Mouse (Mus musculus) heart, postnatal 0 days (tissue): ENCODE data around the gene Ocln. TPM values are rescaled to one million over a fixed set of nuclear protein-coding genes. Genes with fewer than 3 reads are reported as not detected.
A peak's percentile ranks its signal among the peaks of the same experiment; 100 is the strongest.

Experiments
- ATAC-seq: fragments of 200-750 bp; cut with Nextera tagmentation; 2 replicates; pipeline ENCODE4 v1.8.0; 2017; ENCODE audit warnings: low read depth, moderate number of reproducible peaks, moderate library complexity; ENCODE audit not compliant: insufficient read depth
- DNase-seq: peaks from one replicate; pipeline ENCODE4 v3.0.0-alpha.2; 2016; ENCODE audit warnings: low spot score
- H3K27ac ChIP-seq: fragments of 300-500 bp; sonication (generic); 2 replicates; pipeline ENCODE4 v1.5.1; 2014; ENCODE audit warnings: low read depth, mild to moderate bottlenecking
- H3K27me3 ChIP-seq: fragments of 300-500 bp; sonication (generic); 2 replicates; pipeline ENCODE4 v1.6.1; 2014; ENCODE audit warnings: low read length, mixed read lengths; ENCODE audit not compliant: control insufficient read depth, insufficient read depth
- H3K36me3 ChIP-seq: fragments of 300-500 bp; sonication (generic); replicated peaks from 2 replicates; pipeline ENCODE4 v1.6.1; 2014; ENCODE audit warnings: low read length, mixed read lengths; ENCODE audit not compliant: control insufficient read depth, insufficient read depth
- H3K4me1 ChIP-seq: fragments of 300-500 bp; sonication (generic); 2 replicates; pipeline ENCODE4 v1.6.1; 2014; ENCODE audit warnings: antibody characterized with exemption; ENCODE audit not compliant: control insufficient read depth, insufficient read depth
- H3K4me2 ChIP-seq: fragments of 300-500 bp; sonication (generic); 2 replicates; pipeline ENCODE4 v1.6.1; 2014; ENCODE audit warnings: low read depth, mild to moderate bottlenecking, low read length, moderate library complexity
- H3K4me3 ChIP-seq: fragments of 300-500 bp; sonication (generic); 2 replicates; pipeline ENCODE4 v1.5.1; 2014; ENCODE audit warnings: low read depth, low read length
- H3K9ac ChIP-seq: fragments of 300-500 bp; sonication (generic); replicated peaks from 2 replicates; pipeline ENCODE4 v1.6.1; 2014; ENCODE audit warnings: low read depth, low read length, mixed read lengths
- H3K9me3 ChIP-seq: fragments of 300-500 bp; sonication (generic); replicated peaks from 2 replicates; pipeline ENCODE4 v1.6.1; 2016; ENCODE audit warnings: low read length; ENCODE audit not compliant: control insufficient read depth
- CTCF ChIP-seq: IDR thresholded peaks from 2 replicates; pipeline ENCODE4 v1.5.1; 2016; ENCODE audit warnings: antibody characterized with exemption, control low read depth, low read depth
- EP300 ChIP-seq: IDR thresholded peaks from 2 replicates; pipeline ENCODE4 v1.6.1; 2016; ENCODE audit warnings: antibody characterized with exemption, low read depth
- WGBS: fragments of 180-500 bp; shearing (Covaris S2); extraction: QIAGEN DNeasy Blood & Tissue Kit; methylation state at CpG from one replicate; pipeline ENCODE4 v1.1.7; 2014; 5-methylcytosine and 5-hydroxymethylcytosine counted together
- polyA plus RNA-seq: library from polyadenylated mRNA; unstranded; fragments of >200 nt; fragmentation: Nextera tagmentation; extraction: Ambion mirVana; gene quantifications from 2 replicates; pipeline ENCODE4 v1.2.1, GENCODE M21; 2015
- total RNA-seq: library from RNA; depleted of rRNA; stranded (reverse); fragments of >200 nt; gene quantifications from 2 replicates; pipeline ENCODE4 v1.2.3, GENCODE M21; 2014; ENCODE audit warnings: low replicate concordance

Ocln gene
- total and polyA plus RNA-seq, 2 experiments from 2014 or later, result 1.7 to 2.0 TPM

DNA sequence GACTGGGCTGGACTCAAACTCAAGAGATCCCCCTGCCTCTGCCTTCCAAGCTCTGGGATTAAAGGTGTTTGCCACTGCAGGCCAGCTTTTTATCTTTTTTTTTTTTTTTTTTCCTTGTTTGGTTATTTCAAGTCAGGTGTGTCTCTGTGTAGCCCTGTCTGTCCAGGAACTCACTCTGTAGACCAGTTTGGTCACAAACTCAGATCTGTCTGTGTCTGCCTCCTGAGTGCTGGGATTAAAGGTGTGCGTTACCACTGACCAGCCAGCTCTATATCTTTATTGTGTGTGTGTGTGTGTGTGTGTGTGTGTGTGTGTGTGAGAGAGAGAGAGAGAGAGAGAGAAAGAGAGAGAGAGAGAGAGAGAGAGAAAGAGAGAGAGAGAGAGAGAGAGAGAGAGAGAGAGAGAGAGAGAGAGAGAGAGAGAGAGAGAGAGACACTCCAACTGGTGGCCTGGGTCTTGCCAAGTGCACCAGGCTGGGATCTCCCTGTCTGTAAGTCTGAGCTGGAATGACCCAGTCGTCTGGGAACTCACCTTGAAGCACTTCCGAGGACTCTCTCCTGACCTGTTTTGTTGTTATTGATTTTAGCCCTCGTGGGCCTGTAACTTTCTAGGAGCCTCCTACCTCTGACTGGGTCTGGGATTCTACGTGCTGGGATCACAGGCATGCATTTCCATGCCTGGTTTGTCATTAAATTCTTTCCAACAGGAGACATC lies 42.5 kb upstream of the Ocln start:
- WGBS, result 70% methylated on average over 5 of the region's 5 CpGs
- no peak overlapping the region for H3K9ac ChIP-seq
- ATAC-seq, result no peak
- H3K4me1 ChIP-seq, result no peaks in the 10 kb centered on the region
- no peak overlapping the region for H3K4me3 ChIP-seq
- no peak for TF ChIP-seq EP300
- no peak for TF ChIP-seq CTCF
- H3K36me3 ChIP-seq, result no peaks in the 10 kb centered on the region
- DNase-seq, result no peak
- H3K27ac ChIP-seq, result no peak overlapping the region
- no peak overlapping the region for H3K4me2 ChIP-seq
- no peaks in the 10 kb centered on the region for H3K9me3 ChIP-seq
- H3K27me3 ChIP-seq, result no peaks in the 10 kb centered on the region

DNA sequence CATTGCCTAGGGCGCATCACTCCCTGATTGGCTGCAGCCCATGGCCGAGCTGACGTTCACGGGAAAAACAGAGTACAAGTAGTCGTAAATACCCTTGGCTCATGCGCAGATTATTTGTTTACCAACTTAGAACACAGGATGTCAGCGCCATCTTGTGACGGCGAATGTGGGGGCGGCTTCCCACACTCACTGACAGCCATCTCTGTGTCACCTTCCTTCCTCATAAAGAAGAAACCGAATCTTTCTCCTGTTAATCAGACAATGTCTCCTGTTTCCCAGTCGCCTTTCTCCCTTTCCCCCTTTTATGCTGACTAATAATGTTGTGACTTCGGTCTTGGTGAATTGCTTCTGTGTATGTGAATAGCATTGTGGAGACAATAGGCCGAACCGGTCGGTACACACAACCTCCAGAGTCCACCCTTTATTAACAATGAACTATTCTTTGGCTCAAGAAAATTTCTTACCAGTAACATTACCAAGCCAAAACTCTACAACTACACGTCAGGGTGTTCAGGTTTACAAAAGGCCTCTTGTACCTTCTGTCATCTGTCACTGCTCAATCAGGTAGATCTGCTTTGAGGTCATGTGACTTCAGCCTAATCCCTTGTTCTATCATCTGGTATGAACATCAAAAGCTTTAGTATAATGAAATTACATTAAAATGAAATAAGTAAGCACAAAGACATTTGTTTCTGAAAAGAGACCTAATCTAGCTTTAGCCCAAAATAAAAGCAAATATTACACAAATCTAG lies 41.7 kb upstream of the Ocln start:
- TF ChIP-seq EP300 (no peak), CTCF (no peak)
- 49% methylated on average over 12 of the region's 17 CpGs for WGBS

DNA sequence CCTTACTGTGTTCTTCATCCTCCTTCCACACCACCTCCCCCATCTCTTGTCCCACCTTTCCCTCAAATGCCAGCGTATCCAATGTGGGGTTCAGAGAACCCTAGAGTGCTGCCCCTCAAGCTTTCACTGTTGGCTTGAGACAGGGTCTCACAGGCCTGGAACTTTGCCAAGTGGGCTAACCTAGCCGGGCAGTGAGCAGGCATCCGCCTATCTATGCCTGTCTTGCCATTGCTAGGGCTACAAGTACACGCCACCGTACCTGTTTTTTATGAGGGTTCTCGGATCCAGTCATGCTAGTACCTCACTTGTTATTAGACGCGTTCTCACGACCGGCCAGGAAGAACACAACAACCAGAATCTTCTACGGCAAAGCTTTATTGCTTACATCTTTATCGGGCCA lies 36.1 kb upstream of the Ocln start:
- Histone ChIP-seq H3K9ac (no peak overlapping the region), H3K4me3 (peak overlapping the region; percentile 11; the same call in 1 of the 2 replicates), H3K36me3 (peaks cover 3% of the 10 kb centered on the region; the same call in 1 of the 2 replicates), H3K4me2 (peak overlapping the region; percentile 33; the same call in 1 of the 2 replicates), H3K4me1 (no peaks in the 10 kb centered on the region), H3K27ac (no peak overlapping the region), H3K27me3 (no peaks in the 10 kb centered on the region), H3K9me3 (no peaks in the 10 kb centered on the region)
- WGBS, result 78% methylated on average over 11 of the region's 12 CpGs
- no peak for ATAC-seq
- DNase-seq, result no peak
- TF ChIP-seq EP300, result no peak
- no peak for TF ChIP-seq CTCF

More for the DNA sequence above, 41.7 kb upstream of the Ocln start:
- Histone ChIP-seq H3K27ac (peak overlapping the region; percentile 82), H3K27me3 (no peaks in the 10 kb centered on the region), H3K4me2 (no peak overlapping the region), H3K36me3 (no peaks in the 10 kb centered on the region), H3K4me3 (0 out of 2 replicates have a peak overlapping the region, but pooled peaks have one; percentile 1), H3K9ac (no peak overlapping the region), H3K4me1 (no peaks in the 10 kb centered on the region), H3K9me3 (no peaks in the 10 kb centered on the region)
- ATAC-seq (no peak), DNase-seq (peak; percentile 52)

DNA sequence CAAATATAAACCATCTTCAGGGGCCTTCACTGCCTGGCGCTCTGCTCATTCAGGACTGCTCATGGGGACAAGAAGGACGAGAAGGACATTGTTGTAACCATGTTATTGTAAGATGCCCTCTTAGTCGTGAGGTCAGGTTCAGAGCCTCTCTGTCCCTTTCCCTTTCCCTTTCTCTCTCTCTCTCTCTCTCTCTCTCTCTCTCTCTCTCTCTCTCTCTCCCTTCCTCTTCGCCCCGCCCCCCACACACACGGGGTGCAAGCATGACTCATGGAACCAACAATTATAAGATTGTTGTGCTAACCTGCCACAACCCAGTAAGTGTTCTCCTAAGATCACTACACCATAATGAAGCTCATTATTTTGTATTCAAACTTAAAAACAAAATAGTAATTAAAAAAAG lies 29.6 kb upstream of the Ocln start:
- no peak; the same call in 1 of the 2 replicates for ATAC-seq
- Histone ChIP-seq H3K4me3 (no peak overlapping the region), H3K9ac (no peak overlapping the region), H3K27ac (peak overlapping the region; percentile 74), H3K4me2 (no peak overlapping the region), H3K9me3 (no peaks in the 10 kb centered on the region), H3K4me1 (no peaks in the 10 kb centered on the region), H3K27me3 (no peaks in the 10 kb centered on the region), H3K36me3 (no peaks in the 10 kb centered on the region)
- peak; percentile 18 for DNase-seq
- WGBS, result 13% methylated on average over 4 of the region's 6 CpGs
- TF ChIP-seq EP300, result no peak
- no peak for TF ChIP-seq CTCF

DNA sequence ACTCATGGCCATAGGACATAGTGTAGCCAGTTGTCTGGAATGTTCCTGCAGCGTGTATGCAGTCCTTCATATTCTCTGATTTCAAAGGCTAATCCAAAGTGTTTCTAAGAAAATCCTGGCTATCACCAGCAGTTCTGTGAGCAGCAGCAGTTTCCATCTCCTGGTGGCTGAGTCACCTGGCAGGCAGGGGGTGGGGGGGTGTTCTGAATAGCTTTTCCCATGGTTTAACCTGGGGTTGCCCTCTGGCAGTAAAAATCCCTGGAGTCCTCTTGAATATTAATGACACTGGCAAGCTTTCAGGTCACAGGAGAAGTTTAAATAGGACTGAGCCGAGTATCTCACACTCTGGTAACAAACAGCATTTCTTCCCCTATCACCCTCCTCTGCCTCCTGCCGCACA lies 29.2 kb upstream of the Ocln start:
- DNase-seq, result peak; percentile 82

More for the DNA sequence above, 29.2 kb upstream of the Ocln start:
- no peaks in the 10 kb centered on the region for H3K9me3 ChIP-seq
- 17% methylated on average over 3 of the region's 3 CpGs for WGBS
- H3K36me3 ChIP-seq, result no peaks in the 10 kb centered on the region
- no peak for TF ChIP-seq EP300
- TF ChIP-seq CTCF, result no peak
- no peak overlapping the region for H3K4me2 ChIP-seq
- H3K4me1 ChIP-seq, result no peaks in the 10 kb centered on the region
- H3K27ac ChIP-seq, result peak overlapping the region; percentile 74
- no peaks in the 10 kb centered on the region for H3K27me3 ChIP-seq
- peak; percentile 89 for ATAC-seq
- H3K9ac ChIP-seq, result no peak overlapping the region
- H3K4me3 ChIP-seq, result no peak overlapping the region
